8 mouse cellular contexts compared by ENCODE assay signal in genomic region chr6:119186658-119187057, GRCm38 (mm10). TPM values are rescaled to one million over a fixed set of nuclear protein-coding genes. Genes with fewer than 3 reads are reported as not detected.
DNase-seq lines count a peak whose midpoint lies in the region; ATAC-seq and TF ChIP-seq lines count a peak whose summit lies in the region.
"Had no signal": no experiment of that assay in that cellular context is flagged by ENCODE, and none has a peak within 500 bp of the region (broad histone marks: within the 10 kb centered on the region; RNA-seq: fewer than 3 reads in every experiment).

No protein-coding gene starts in this region.

- H3K27me3 ChIP-seq in kidney, postnatal 0 days (ENCODE audit: insufficient read depth, low read length), result no peaks in the 10 kb centered on the region
- no peaks in the 10 kb centered on the region for H3K27me3 ChIP-seq in kidney, embryonic 15.5 days
- no peaks in the 10 kb centered on the region for H3K27me3 ChIP-seq in E14TG2a.4 (ENCODE audit: insufficient read depth, low read length)
- H3K27me3 ChIP-seq in hindbrain, postnatal 0 days (ENCODE audit: insufficient read depth, low read length), result no peaks in the 10 kb centered on the region

- TF ChIP-seq CTCF in kidney, postnatal 0 days (IDR thresholded peaks at IDR 0.05; ENCODE audit: low read depth), result peak; percentile 57
- peak; percentile 18; the same call in 1 of the 2 replicates for TF ChIP-seq CTCF in E14TG2a.4 (conservative IDR thresholded peaks at IDR 0.05; ENCODE audit: low read length)
- peak; percentile 68 for TF ChIP-seq CTCF in hindbrain, postnatal 0 days (IDR thresholded peaks at IDR 0.05; ENCODE audit: low read depth)

- no peak overlapping the region for H3K4me2 ChIP-seq in kidney, postnatal 0 days (ENCODE audit: low read length)
- no peak overlapping the region for H3K4me2 ChIP-seq in kidney, embryonic 15.5 days
- no peak overlapping the region for H3K4me2 ChIP-seq in hindbrain, postnatal 0 days (ENCODE audit: low read depth, low read length)

- WGBS in kidney, postnatal 0 days, result 67% methylated on average over 8 of the region's 8 CpGs
- WGBS in kidney, embryonic 15.5 days, result 66% methylated on average over 8 of the region's 8 CpGs
- 56% methylated on average over 8 of the region's 8 CpGs for WGBS in hindbrain, postnatal 0 days

- H3K36me3 ChIP-seq in kidney, postnatal 0 days (ENCODE audit: insufficient read depth, low read length), result peaks cover 12% of the 10 kb centered on the region; the same call in 1 of the 2 replicates
- H3K36me3 ChIP-seq in kidney, embryonic 15.5 days, result peaks cover 38% of the 10 kb centered on the region
- peaks cover 17% of the 10 kb centered on the region for H3K36me3 ChIP-seq in E14TG2a.4 (ENCODE audit: insufficient read depth, low read length)
- peaks cover 3% of the 10 kb centered on the region; the same call in 1 of the 2 replicates for H3K36me3 ChIP-seq in hindbrain, postnatal 0 days (ENCODE audit: insufficient read depth, low read length)

- no peaks in the 10 kb centered on the region for H3K9me3 ChIP-seq in kidney, postnatal 0 days (replicated peaks; ENCODE audit: low read length)
- no peaks in the 10 kb centered on the region for H3K9me3 ChIP-seq in kidney, embryonic 15.5 days (replicated peaks)
- no peaks in the 10 kb centered on the region for H3K9me3 ChIP-seq in E14TG2a.4 (ENCODE audit: low read length)
- no peaks in the 10 kb centered on the region for H3K9me3 ChIP-seq in hindbrain, postnatal 0 days (ENCODE audit: low read length)

- no peak overlapping the region for H3K9ac ChIP-seq in kidney, postnatal 0 days (ENCODE audit: low read depth, low read length)
- no peak overlapping the region for H3K9ac ChIP-seq in kidney, embryonic 15.5 days
- no peak overlapping the region for H3K9ac ChIP-seq in hindbrain, postnatal 0 days (replicated peaks; ENCODE audit: low read length)

- H3K27ac ChIP-seq in kidney, postnatal 0 days, result no peak overlapping the region
- H3K27ac ChIP-seq in kidney, embryonic 15.5 days, result no peak overlapping the region
- no peak overlapping the region for H3K27ac ChIP-seq in hindbrain, postnatal 0 days

- no peak for ATAC-seq in kidney, postnatal 0 days (replicated peaks; ENCODE audit: low FRiP score, low read depth)
- no peak for ATAC-seq in kidney, embryonic 15.5 days (replicated peaks; ENCODE audit: low FRiP score)
- no peak for ATAC-seq in hindbrain, postnatal 0 days

- no peak for DNase-seq in kidney, postnatal 0 days (ENCODE audit: low spot score)
- peak; percentile 54 for DNase-seq in NIH3T3 (ENCODE audit: low read depth)
- DNase-seq in hindbrain, postnatal 0 days (ENCODE audit: low spot score), result peak; percentile 61
- DNase-seq in B cell, adult 2 months, result no peak
- DNase-seq in gastrocnemius, postnatal 25 days, result no peak

- no peak overlapping the region for H3K4me3 ChIP-seq in kidney, postnatal 0 days (replicated peaks; ENCODE audit: low read depth, low read length)
- no peak overlapping the region for H3K4me3 ChIP-seq in kidney, embryonic 15.5 days (replicated peaks)
- H3K4me3 ChIP-seq in E14TG2a.4 (replicated peaks; ENCODE audit: low read length), result no peak overlapping the region
- no peak overlapping the region for H3K4me3 ChIP-seq in hindbrain, postnatal 0 days (ENCODE audit: low read length)

- no peaks in the 10 kb centered on the region for H3K4me1 ChIP-seq in kidney, postnatal 0 days (replicated peaks; ENCODE audit: insufficient read depth, low read length)
- H3K4me1 ChIP-seq in kidney, embryonic 15.5 days, result no peaks in the 10 kb centered on the region
- no peaks in the 10 kb centered on the region for H3K4me1 ChIP-seq in E14TG2a.4 (replicated peaks; ENCODE audit: low read depth, low read length)
- H3K4me1 ChIP-seq in hindbrain, postnatal 0 days (ENCODE audit: insufficient read depth, low read length), result no peaks in the 10 kb centered on the region

RNA-seq across cellular contexts. Expression of gene Cacna1c, which starts 9.6 kb away (rescaled TPM):
- 1.1 and 1.3 TPM in 2 replicates for polyA plus RNA-seq in kidney, postnatal 0 days (2015; fragmentation: Nextera tagmentation; extraction: Ambion mirVana)
- polyA plus RNA-seq in kidney, embryonic 15.5 days (2015; fragmentation: Nextera tagmentation; extraction: Ambion mirVana), result 2.1 and 2.7 TPM in 2 replicates
- 33.0 and 39.4 TPM in 2 replicates for total RNA-seq in hindbrain, postnatal 0 days (2014; rRNA removed)
- 3.7 and 5.1 TPM in 2 replicates for polyA plus RNA-seq in hindbrain, postnatal 0 days (2015; fragmentation: Nextera tagmentation; extraction: Ambion mirVana)
- total RNA-seq in gastrocnemius, postnatal 25 days (2021), result 1 to 10 TPM; 2.1 to 2.7 TPM

RNA-seq across cellular contexts. Expression of gene Dcp1b, which starts 11.6 kb away (rescaled TPM):
- 9.4 and 9.8 TPM in 2 replicates for polyA plus RNA-seq in kidney, postnatal 0 days (2015; fragmentation: Nextera tagmentation; extraction: Ambion mirVana)
- polyA plus RNA-seq in kidney, embryonic 15.5 days (2015; fragmentation: Nextera tagmentation; extraction: Ambion mirVana), result 7.3 and 8.3 TPM in 2 replicates
- total RNA-seq in hindbrain, postnatal 0 days (2014; rRNA removed), result 14.2 and 15.7 TPM in 2 replicates
- polyA plus RNA-seq in hindbrain, postnatal 0 days (2015; fragmentation: Nextera tagmentation; extraction: Ambion mirVana), result 9.4 and 10.9 TPM in 2 replicates
- total RNA-seq in gastrocnemius, postnatal 25 days (2021), result 1 to 10 TPM; 3.9 to 4.2 TPM

RNA-seq across cellular contexts. Expression of gene Cacna2d4, which starts 49.7 kb away (rescaled TPM):
- not detected in 2 replicates for polyA plus RNA-seq in kidney, postnatal 0 days (2015; fragmentation: Nextera tagmentation; extraction: Ambion mirVana)
- 0.08 and 0.17 TPM in 2 replicates for polyA plus RNA-seq in kidney, embryonic 15.5 days (2015; fragmentation: Nextera tagmentation; extraction: Ambion mirVana)
- 0.29 and 2.6 TPM in 2 replicates for total RNA-seq in hindbrain, postnatal 0 days (2014; rRNA removed)
- 1.0 and 1.2 TPM in 2 replicates for polyA plus RNA-seq in hindbrain, postnatal 0 days (2015; fragmentation: Nextera tagmentation; extraction: Ambion mirVana)
- total RNA-seq in gastrocnemius, postnatal 25 days (2021), result 1 to 10 TPM; 1.5 to 2.3 TPM
- polyA plus RNA-seq: lung, embryonic 16.5 days had no signal

Comparison
In these comparisons a context has a peak if more than half of its experiments do, and no peak if none do; other contexts are left out.
1. DNase-seq: peak in NIH3T3 (single experiment) and hindbrain, postnatal 0 days (single experiment); none in kidney, postnatal 0 days (single experiment), B cell, adult 2 months (0 of 2) and gastrocnemius, postnatal 25 days (single experiment).
2. CTCF ChIP-seq: peak in every context shown above with its lines; median percentile 68 in hindbrain, postnatal 0 days; 57 in kidney, postnatal 0 days; 18 in E14TG2a.4.